7 mouse cellular contexts compared by ENCODE assay signal in the genomic region with DNA sequence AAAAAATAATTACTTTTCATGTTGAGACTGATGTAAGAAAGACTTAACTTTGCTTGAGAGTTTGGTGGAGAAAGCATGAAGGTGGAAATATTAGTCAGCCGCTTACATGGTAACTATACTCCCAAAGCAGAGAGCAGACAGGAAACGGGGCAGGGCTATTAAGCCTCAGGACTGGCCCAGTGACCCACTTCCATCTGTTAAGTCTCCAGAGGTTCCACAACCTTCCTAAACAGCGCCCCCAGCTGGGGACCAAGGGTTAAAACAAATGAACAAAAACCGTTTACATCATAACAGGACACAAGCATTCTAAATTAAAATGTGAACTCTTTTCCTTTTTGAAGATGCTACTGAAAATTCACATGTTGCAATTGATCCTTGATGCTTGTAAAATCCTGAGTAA. TPM values are rescaled to one million over a fixed set of nuclear protein-coding genes. Genes with fewer than 3 reads are reported as not detected.
DNase-seq lines count a peak whose midpoint lies in the region; ATAC-seq lines count a peak whose summit lies in the region.

No protein-coding gene starts in this region.

- peak; percentile 14 to 34 for DNase-seq in left cerebral cortex, postnatal 14 days (ENCODE audit: low spot score in 2 of 2)
- no peak for DNase-seq in left cerebral cortex, postnatal 36 days (ENCODE audit: low spot score in 2 of 2)
- peak; percentile 50 for DNase-seq in MEL-GATA-1-ER (ENCODE audit: extremely low read depth, low read depth)
- no peak for DNase-seq in urinary bladder, adult 2 months (ENCODE audit: low spot score)
- DNase-seq in urinary bladder, postnatal 4 days (ENCODE audit: low spot score in 2 of 2): no peak

- intact Hi-C loops in left cerebral cortex, postnatal 14 days (cut with DNase I): no loop called here
- intact Hi-C loops in left cerebral cortex, postnatal 36 days (cut with DNase I): no loop called here

- peak; percentile 47 for ATAC-seq in common myeloid progenitor, adult 5-6 weeks (replicated peaks; ENCODE audit: low read depth, poor library complexity, severe bottlenecking)
- ATAC-seq in megakaryocyte, adult 5-6 weeks (ENCODE audit: poor library complexity, severe bottlenecking): peak; percentile 71

RNA-seq across cellular contexts. Expression of gene Nav2, which starts 29.7 kb away (rescaled TPM):
- 100 to 1,000 TPM in 1 of 2 experiments, 10 to 100 TPM in 1; 94.6 to 122 TPM for total RNA-seq in left cerebral cortex, postnatal 14 days (2021)
- 100 to 1,000 TPM in 1 of 2 experiments, 10 to 100 TPM in 1; 62.0 to 120 TPM for total RNA-seq in left cerebral cortex, postnatal 36 days (2021)
- total RNA-seq in common myeloid progenitor, adult 5-6 weeks (2017): 5.9 and 7.8 TPM in 2 replicates
- total RNA-seq in megakaryocyte, adult 5-6 weeks (2015): 9.8 and 10.5 TPM in 2 replicates
- 4.6 and 7.2 TPM in 2 replicates for total RNA-seq in megakaryocyte, adult 5-6 weeks (2017)
- polyA plus RNA-seq in urinary bladder, adult 2 months (2012; rRNA removed): 4.6 and 13.9 TPM in 2 replicates

RNA-seq across cellular contexts. Expression of gene E2f8, which starts 56.8 kb away (rescaled TPM):
- under 1 TPM; 0.70 to 0.87 TPM for total RNA-seq in left cerebral cortex, postnatal 14 days (2021)
- total RNA-seq in left cerebral cortex, postnatal 36 days (2021): under 1 TPM; 0.25 to 0.27 TPM
- total RNA-seq in common myeloid progenitor, adult 5-6 weeks (2017): 35.6 and 46.1 TPM in 2 replicates
- total RNA-seq in megakaryocyte, adult 5-6 weeks (2015): 129 and 131 TPM in 2 replicates
- 40.6 and 49.7 TPM in 2 replicates for total RNA-seq in megakaryocyte, adult 5-6 weeks (2017)
- polyA plus RNA-seq in urinary bladder, adult 2 months (2012; rRNA removed): 0.48 and 0.60 TPM in 2 replicates

Comparison
In these comparisons a context has a peak if more than half of its experiments do, and no peak if none do; other contexts are left out.
1. DNase-seq: peak in left cerebral cortex, postnatal 14 days (2 of 2) and MEL-GATA-1-ER (single experiment); none in left cerebral cortex, postnatal 36 days (0 of 2), urinary bladder, adult 2 months (single experiment) and urinary bladder, postnatal 4 days (0 of 2).
2. RNA of gene E2f8, which starts 56.8 kb away (total RNA-seq): 40.6 to 131 TPM in megakaryocyte, adult 5-6 weeks and 35.6 to 46.1 TPM in common myeloid progenitor, adult 5-6 weeks; 0.70 to 0.87 TPM in left cerebral cortex, postnatal 14 days and 0.25 to 0.27 TPM in left cerebral cortex, postnatal 36 days; every median in the first group is over 10 times any median in the second.